In the genomic region with DNA sequence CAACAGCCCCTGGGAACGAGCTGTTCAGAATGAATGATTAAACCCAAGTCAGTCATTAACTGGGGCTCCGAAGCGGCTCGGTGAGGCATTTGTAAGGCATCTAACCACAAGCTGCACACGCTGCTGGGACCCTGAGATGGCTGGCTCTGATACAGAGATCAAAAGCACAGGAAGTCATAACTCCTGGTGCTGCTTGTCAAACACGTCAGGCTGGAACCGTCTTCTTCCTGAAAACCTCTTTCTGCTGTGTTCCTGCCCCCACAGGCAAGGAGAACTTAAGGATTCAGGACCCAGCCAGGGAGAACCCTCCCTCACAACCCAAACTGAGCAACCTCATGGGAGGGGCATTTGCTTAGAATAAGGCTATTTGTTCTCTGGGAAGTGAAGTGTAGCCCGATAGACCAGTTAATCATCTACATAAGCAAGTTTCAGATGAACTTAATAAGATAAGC, we compare ENCODE assay signal across 10 mouse cellular contexts. TPM values are rescaled to one million over a fixed set of nuclear protein-coding genes. Genes with fewer than 3 reads are reported as not detected.
A peak's percentile ranks its signal among the peaks of the same experiment; 100 is the strongest.
DNase-seq lines count a peak whose midpoint lies in the region; ATAC-seq lines count a peak whose summit lies in the region.
"Had no signal": no experiment of that assay in that cellular context is flagged by ENCODE, and none has a peak within 500 bp of the region (broad histone marks: within the 10 kb centered on the region; RNA-seq: fewer than 3 reads in every experiment).

No protein-coding gene starts in this region.

- H3K4me3 ChIP-seq in midbrain, embryonic 10.5 days = no peak overlapping the region
- no peak overlapping the region for H3K4me3 ChIP-seq in midbrain, embryonic 11.5 days (ENCODE audit: low read depth, low read length)
- H3K4me3 ChIP-seq in liver, embryonic 15.5 days (replicated peaks) = no peak overlapping the region
- H3K4me3 ChIP-seq in midbrain, embryonic 14.5 days (replicated peaks; ENCODE audit: low read depth, low read length) = no peak overlapping the region
- H3K4me3 ChIP-seq: embryonic facial prominence, embryonic 15.5 days; neural tube, embryonic 13.5 days had no signal

- peaks cover 10% of the 10 kb centered on the region; the same call in 1 of the 2 replicates for H3K27me3 ChIP-seq in midbrain, embryonic 10.5 days (ENCODE audit: low read depth, poor library complexity, severe bottlenecking)
- no peaks in the 10 kb centered on the region for H3K27me3 ChIP-seq in midbrain, embryonic 11.5 days (ENCODE audit: control insufficient read depth, insufficient read depth, low read length)
- H3K27me3 ChIP-seq in liver, embryonic 15.5 days = no peaks in the 10 kb centered on the region; the same call in 1 of the 2 replicates
- H3K27me3 ChIP-seq in midbrain, embryonic 14.5 days (ENCODE audit: control insufficient read depth, insufficient read depth, low read length) = no peaks in the 10 kb centered on the region
- H3K27me3 ChIP-seq: embryonic facial prominence, embryonic 15.5 days; neural tube, embryonic 13.5 days had no signal

- no peak overlapping the region for H3K9ac ChIP-seq in midbrain, embryonic 11.5 days (ENCODE audit: low read length)
- H3K9ac ChIP-seq in liver, embryonic 15.5 days = no peak overlapping the region
- H3K9ac ChIP-seq in midbrain, embryonic 14.5 days (replicated peaks; ENCODE audit: low read length) = no peak overlapping the region
- H3K9ac ChIP-seq: embryonic facial prominence, embryonic 15.5 days; neural tube, embryonic 13.5 days had no signal

- no peak for ATAC-seq in midbrain, embryonic 11.5 days (ENCODE audit: low FRiP score)
- ATAC-seq in inflammation-experienced regulatory T-cells, adult 6 months = peak; percentile 83
- ATAC-seq in liver, embryonic 15.5 days (ENCODE audit: insufficient read depth) = no peak
- ATAC-seq in midbrain, embryonic 14.5 days (ENCODE audit: low FRiP score, low TSS enrichment) = no peak

- no peak for DNase-seq in midbrain, embryonic 10.5 days (ENCODE audit: low spot score)
- no peak for DNase-seq in midbrain, embryonic 11.5 days (ENCODE audit: low spot score, missing footprints)
- DNase-seq in thymus, postnatal 25 days = peak; percentile 68
- no peak for DNase-seq in right cerebral cortex, adult 2 months (ENCODE audit: low spot score in 2 of 2)
- no peak for DNase-seq in midbrain, embryonic 14.5 days
- DNase-seq in left cerebral cortex, postnatal 10 days (ENCODE audit: extremely low spot score in 1 of 2, low spot score in 2 of 2) = no peak

- H3K4me1 ChIP-seq in midbrain, embryonic 10.5 days = peaks cover 64% of the 10 kb centered on the region
- H3K4me1 ChIP-seq in midbrain, embryonic 11.5 days (ENCODE audit: control insufficient read depth, insufficient read depth, low read length) = peaks cover 16% of the 10 kb centered on the region
- H3K4me1 ChIP-seq in liver, embryonic 15.5 days (replicated peaks) = peaks cover 27% of the 10 kb centered on the region
- 0 out of 2 replicates have a peak, but pooled peaks cover 10% of the 10 kb centered on the region for H3K4me1 ChIP-seq in midbrain, embryonic 14.5 days (ENCODE audit: control insufficient read depth, insufficient read depth, low read length)

- no peak overlapping the region for H3K4me2 ChIP-seq in midbrain, embryonic 11.5 days
- H3K4me2 ChIP-seq in liver, embryonic 15.5 days = peak overlapping the region; percentile 23; the same call in 1 of the 2 replicates
- no peak overlapping the region for H3K4me2 ChIP-seq in midbrain, embryonic 14.5 days (ENCODE audit: low read length)
- H3K4me2 ChIP-seq: embryonic facial prominence, embryonic 15.5 days; neural tube, embryonic 13.5 days had no signal

- 0 out of 2 replicates have a peak overlapping the region, but pooled peaks have one; percentile 9 for H3K27ac ChIP-seq in midbrain, embryonic 10.5 days (replicated peaks)
- H3K27ac ChIP-seq in midbrain, embryonic 11.5 days (ENCODE audit: low read depth, low read length) = no peak overlapping the region
- no peak overlapping the region for H3K27ac ChIP-seq in liver, embryonic 15.5 days (replicated peaks)
- no peak overlapping the region for H3K27ac ChIP-seq in midbrain, embryonic 14.5 days (replicated peaks; ENCODE audit: low read depth, low read length)
- H3K27ac ChIP-seq: embryonic facial prominence, embryonic 15.5 days; neural tube, embryonic 13.5 days had no signal

- intact Hi-C loops in left cerebral cortex, postnatal 10 days (cut with DNase I) = no loop called here

- 56% methylated on average over 8 of the region's 8 CpGs for WGBS in midbrain, embryonic 10.5 days
- WGBS in midbrain, embryonic 11.5 days = 53% methylated on average over 8 of the region's 8 CpGs
- 4% methylated on average over 8 of the region's 8 CpGs for WGBS in liver, embryonic 15.5 days (ENCODE audit: insufficient replicate concordance)
- 43% methylated on average over 8 of the region's 8 CpGs for WGBS in midbrain, embryonic 14.5 days

- H3K36me3 ChIP-seq in midbrain, embryonic 10.5 days = no peaks in the 10 kb centered on the region
- H3K36me3 ChIP-seq in midbrain, embryonic 11.5 days (ENCODE audit: control insufficient read depth, insufficient read depth, low read length) = no peaks in the 10 kb centered on the region
- no peaks in the 10 kb centered on the region for H3K36me3 ChIP-seq in liver, embryonic 15.5 days (replicated peaks)
- no peaks in the 10 kb centered on the region for H3K36me3 ChIP-seq in midbrain, embryonic 14.5 days (ENCODE audit: control insufficient read depth, insufficient read depth, low read length)
- H3K36me3 ChIP-seq: embryonic facial prominence, embryonic 15.5 days; neural tube, embryonic 13.5 days had no signal

- no peaks in the 10 kb centered on the region for H3K9me3 ChIP-seq in midbrain, embryonic 10.5 days (replicated peaks)
- no peaks in the 10 kb centered on the region for H3K9me3 ChIP-seq in midbrain, embryonic 11.5 days (ENCODE audit: control insufficient read depth, low read length)
- no peaks in the 10 kb centered on the region for H3K9me3 ChIP-seq in liver, embryonic 15.5 days (replicated peaks)
- no peaks in the 10 kb centered on the region for H3K9me3 ChIP-seq in midbrain, embryonic 14.5 days (ENCODE audit: control insufficient read depth, low read length)
- H3K9me3 ChIP-seq: embryonic facial prominence, embryonic 15.5 days; neural tube, embryonic 13.5 days had no signal

RNA-seq across cellular contexts. Expression of a gene that starts 34.3 kb away (rescaled TPM):
- polyA plus RNA-seq in midbrain, embryonic 10.5 days (2016; fragmentation: Nextera tagmentation; extraction: Ambion mirVana) = not detected in 2 replicates
- polyA plus RNA-seq in midbrain, embryonic 11.5 days (2014; fragmentation: Nextera tagmentation; extraction: Ambion mirVana) = not detected in 2 replicates
- polyA plus RNA-seq in inflammation-experienced regulatory T-cells, adult 6 months (2017; shearing (Covaris generic)) = not detected
- 0.06 and 0.09 TPM in 2 replicates for polyA plus RNA-seq in liver, embryonic 15.5 days (2015; fragmentation: Nextera tagmentation; extraction: Ambion mirVana)
- polyA plus RNA-seq in midbrain, embryonic 14.5 days (2014; fragmentation: Nextera tagmentation; extraction: Ambion mirVana) = not detected in 2 replicates
- under 1 TPM in 1 of 2 experiments, not detected in 1; 0.18 TPM for total RNA-seq in left cerebral cortex, postnatal 10 days (2021)
- polyA plus RNA-seq: neural tube, embryonic 13.5 days had no signal
